Mouse (Mus musculus) C2C12 (cell line): Measurements from ENCODE around the gene Plxdc1. TPM values are rescaled to one million over a fixed set of nuclear protein-coding genes. Genes with fewer than 3 reads are reported as not detected.

Source experiments
- H3K27me3 ChIP-seq: one replicate; pipeline ENCODE4 v1.6.1; 2011; ENCODE audit not compliant: control insufficient read depth, insufficient read depth, insufficient read length
- H3K36me3 ChIP-seq: one replicate; pipeline ENCODE4 v1.6.1; 2011; ENCODE audit not compliant: control insufficient read depth, insufficient read depth
- H3K4me3 ChIP-seq: one replicate; pipeline ENCODE4 v1.5.1; 2011; ENCODE audit warnings: mild to moderate bottlenecking, control low read depth; ENCODE audit not compliant: poor library complexity, insufficient read depth, severe bottlenecking
- H3K79me2 ChIP-seq: one replicate; pipeline ENCODE4 v1.6.1; 2011; ENCODE audit not compliant: control insufficient read depth, insufficient read depth
- H3K79me3 ChIP-seq: one replicate; pipeline ENCODE4 v1.6.1; 2011; ENCODE audit warnings: low read depth, control low read depth
- H3ac ChIP-seq: one replicate; pipeline ENCODE3; 2011; ENCODE audit warnings: low read depth; ENCODE audit not compliant: control insufficient read depth, insufficient read length
- CEBPB ChIP-seq: IDR thresholded peaks from one replicate; pipeline ENCODE4 v1.6.1; 2011; ENCODE audit warnings: low read depth, mild to moderate bottlenecking, control low read depth, moderate library complexity
- CTCF ChIP-seq: IDR thresholded peaks from one replicate; pipeline ENCODE4 v1.5.1; 2011; ENCODE audit not compliant: control insufficient read depth, insufficient read depth, insufficient read length
- FOSL1 ChIP-seq: IDR thresholded peaks from one replicate; pipeline ENCODE4 v1.8.0; 2011; ENCODE audit warnings: mild to moderate bottlenecking, low read length; ENCODE audit not compliant: poor library complexity, insufficient read depth, severe bottlenecking
- MAX ChIP-seq: IDR thresholded peaks from one replicate; pipeline ENCODE4 v1.6.1; 2011; ENCODE audit warnings: mild to moderate bottlenecking, control low read depth
- MYOD1 ChIP-seq: IDR thresholded peaks from one replicate; pipeline ENCODE4 v1.6.1; 2011; ENCODE audit warnings: low read depth; ENCODE audit not compliant: control insufficient read depth, insufficient read length
- MYOG ChIP-seq: IDR thresholded peaks from one replicate; pipeline ENCODE4 v1.6.1; 2011; ENCODE audit not compliant: control insufficient read depth, insufficient read length; ENCODE audit errors: extremely low read depth
- USF1 ChIP-seq: IDR thresholded peaks from one replicate; pipeline ENCODE4 v1.6.1; 2011; ENCODE audit warnings: low read depth, mild to moderate bottlenecking, control low read depth, moderate library complexity
- polyA plus RNA-seq: library from polyadenylated mRNA; unstranded; fragments of >200 nt; fragmentation: generic; extraction: Trizol; gene quantifications from one replicate; pipeline ENCODE4 v1.2.1, GENCODE M21; 2012; ENCODE audit warnings: missing spikeins

Plxdc1 gene
- polyA plus RNA-seq, 1 experiment, result 0.25 TPM

GRCm38 (mm10) chr11:97937469-97938105, 48.7 kb downstream of the Plxdc1 start:
- no peaks in the 10 kb centered on the region for H3K79me2 ChIP-seq
- H3ac ChIP-seq, result peak overlapping the region; percentile 10
- no peaks in the 10 kb centered on the region for H3K36me3 ChIP-seq
- TF ChIP-seq MAX (no peak), MYOD1 (peak; percentile 96)
- H3K27me3 ChIP-seq, result no peaks in the 10 kb centered on the region
- no peak overlapping the region for H3K4me3 ChIP-seq
- H3K79me3 ChIP-seq, result no peaks in the 10 kb centered on the region

- Histone ChIP-seq H3K4me3 (no peak overlapping the region), H3K27me3 (no peaks in the 10 kb centered on the region), H3ac (no peak overlapping the region), H3K79me2 (no peaks in the 10 kb centered on the region), H3K79me3 (no peaks in the 10 kb centered on the region), H3K36me3 (no peaks in the 10 kb centered on the region)
- TF ChIP-seq FOSL1 (no peak), MYOD1 (peak; percentile 28), USF1 (no peak), MYOG (no peak), CTCF (peak; percentile 66), MAX (no peak), CEBPB (no peak)
Measured at GRCm38 (mm10) chr11:97936758-97937157, 49.5 kb downstream of the Plxdc1 start.

- peak; percentile 25 for TF ChIP-seq USF1
- TF ChIP-seq FOSL1, result peak; percentile 99
- TF ChIP-seq CEBPB, result no peak
- TF ChIP-seq CTCF, result no peak
- TF ChIP-seq MYOG, result no peak
- peak; percentile 39 for TF ChIP-seq MYOD1
- peak; percentile 93 for TF ChIP-seq MAX
- Histone ChIP-seq H3ac (no peak overlapping the region), H3K79me2 (no peaks in the 10 kb centered on the region), H3K36me3 (no peaks in the 10 kb centered on the region), H3K27me3 (no peaks in the 10 kb centered on the region), H3K4me3 (no peak overlapping the region), H3K79me3 (no peaks in the 10 kb centered on the region)
Measured at GRCm38 (mm10) chr11:97935913-97936575, 50.2 kb downstream of the Plxdc1 start.

GRCm38 (mm10) chr11:97933553-97933952, 52.7 kb downstream of the Plxdc1 start:
- Histone ChIP-seq H3K27me3 (no peaks in the 10 kb centered on the region), H3K79me3 (no peaks in the 10 kb centered on the region), H3K79me2 (no peaks in the 10 kb centered on the region), H3K36me3 (no peaks in the 10 kb centered on the region), H3K4me3 (no peak overlapping the region), H3ac (no peak overlapping the region)
- TF ChIP-seq MAX, result no peak
- no peak for TF ChIP-seq FOSL1
- TF ChIP-seq CTCF, result no peak

- H3K4me3 ChIP-seq, result no peak overlapping the region
- no peak overlapping the region for H3ac ChIP-seq
- no peaks in the 10 kb centered on the region for H3K27me3 ChIP-seq
- TF ChIP-seq CTCF (no peak), FOSL1 (no peak), MYOG (no peak), MAX (no peak)
- H3K79me2 ChIP-seq, result no peaks in the 10 kb centered on the region
- no peaks in the 10 kb centered on the region for H3K36me3 ChIP-seq
- no peaks in the 10 kb centered on the region for H3K79me3 ChIP-seq
Measured at GRCm38 (mm10) chr11:97928905-97929304, 57.3 kb downstream of the Plxdc1 start.

GRCm38 (mm10) chr11:97924217-97924616, 62.0 kb downstream of the Plxdc1 start:
- H3K27me3 ChIP-seq, result no peaks in the 10 kb centered on the region
- H3K79me2 ChIP-seq, result no peaks in the 10 kb centered on the region
- no peak for TF ChIP-seq MYOG
- TF ChIP-seq CTCF, result no peak
- no peaks in the 10 kb centered on the region for H3K36me3 ChIP-seq
- H3K79me3 ChIP-seq, result no peaks in the 10 kb centered on the region
- H3K4me3 ChIP-seq, result no peak overlapping the region
- H3ac ChIP-seq, result no peak overlapping the region
